Mouse (Mus musculus) liver, embryonic 14.5 days (tissue): Measurements from ENCODE around the gene Cdv3.

ENCODE experiments used
- CTCF ChIP-seq: IDR thresholded peaks from 2 replicates; pipeline ENCODE4 v1.5.1; 2016; ENCODE audit warnings: antibody characterized with exemption, low read depth, control low read depth
- EP300 ChIP-seq: IDR thresholded peaks from 2 replicates; pipeline ENCODE4 v1.6.1; 2016; ENCODE audit warnings: antibody characterized with exemption, low read depth

GRCm38 (mm10) chr9:103386573-103386972 lies 20.9 kb upstream of the Cdv3 start:
- TF ChIP-seq EP300 (no peak), CTCF (no peak)
